Mouse (Mus musculus): ENCODE results near the gene Wdr89. TPM values are rescaled to one million over a fixed set of nuclear protein-coding genes. Genes with fewer than 3 reads are reported as not detected.

The Wdr89 gene
- polyA plus RNA-seq, 1 experiment from 2014 or later = 9.3 TPM

DNA sequence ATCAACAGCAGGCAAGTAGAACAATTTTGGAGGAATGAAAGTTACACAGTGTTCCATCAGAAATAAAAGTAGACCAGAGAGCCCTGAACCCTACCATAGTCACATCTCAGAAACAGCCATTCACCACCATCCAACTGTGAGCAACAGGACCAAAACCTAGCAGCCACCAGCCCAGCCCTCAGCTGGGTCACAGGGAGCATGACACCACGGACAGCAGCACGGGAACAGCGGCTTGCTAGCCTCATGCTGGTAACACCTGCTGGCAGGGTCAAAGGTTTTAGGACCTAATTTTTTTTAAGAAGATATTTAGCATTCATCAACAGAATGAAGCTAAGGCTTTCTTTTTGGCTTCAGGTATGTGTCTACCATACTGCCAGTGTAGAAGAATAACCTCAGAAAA lies 85.6 kb downstream of the Wdr89 start:
- Histone ChIP-seq H3K4me1 (ENCODE audit: control insufficient read depth, insufficient read depth, low read length) (no peaks in the 10 kb centered on the region), H3K4me3 (ENCODE audit: low read length) (no peak overlapping the region), H3K27me3 (replicated peaks; ENCODE audit: control insufficient read depth, insufficient read depth, low read length) (no peaks in the 10 kb centered on the region), H3K36me3 (ENCODE audit: control insufficient read depth, insufficient read depth, low read length) (0 out of 2 replicates have a peak, but pooled peaks cover 5% of the 10 kb centered on the region), H3K9ac (ENCODE audit: low read depth, low read length) (no peak overlapping the region), H3K4me2 (ENCODE audit: low read depth, low read length) (no peak overlapping the region), H3K27ac (ENCODE audit: low read length) (no peak overlapping the region), H3K9me3 (ENCODE audit: control insufficient read depth, low read length) (no peaks in the 10 kb centered on the region)
- no peak for ATAC-seq
- WGBS = 79% methylated on average over 3 of the region's 3 CpGs

Other genes starting within 250 kb of the Wdr89 start
- 6.3 and 7.4 TPM in 2 replicates for gene Ppp2r5e, start 73.3 kb downstream of the Wdr89 start, polyA plus RNA-seq (2015; fragmentation: Nextera tagmentation; extraction: Ambion mirVana)
- gene Sgpp1, start 66.2 kb upstream of the Wdr89 start, polyA plus RNA-seq (2015; fragmentation: Nextera tagmentation; extraction: Ambion mirVana) = 9.6 and 12.6 TPM in 2 replicates
- 26.1 and 28.4 TPM in 2 replicates for gene Syne2, start 148.6 kb upstream of the Wdr89 start, polyA plus RNA-seq (2015; fragmentation: Nextera tagmentation; extraction: Ambion mirVana)

Measured in intestine, embryonic 16.5 days (tissue).